Mouse (Mus musculus): Measurements from ENCODE around the gene Ttc29. TPM values are rescaled to one million over a fixed set of nuclear protein-coding genes. Genes with fewer than 3 reads are reported as not detected.

The Ttc29 gene
- polyA plus RNA-seq (2016; fragmentation: Nextera tagmentation; extraction: Ambion mirVana), result 1.2 and 1.8 TPM in 2 replicates

DNA sequence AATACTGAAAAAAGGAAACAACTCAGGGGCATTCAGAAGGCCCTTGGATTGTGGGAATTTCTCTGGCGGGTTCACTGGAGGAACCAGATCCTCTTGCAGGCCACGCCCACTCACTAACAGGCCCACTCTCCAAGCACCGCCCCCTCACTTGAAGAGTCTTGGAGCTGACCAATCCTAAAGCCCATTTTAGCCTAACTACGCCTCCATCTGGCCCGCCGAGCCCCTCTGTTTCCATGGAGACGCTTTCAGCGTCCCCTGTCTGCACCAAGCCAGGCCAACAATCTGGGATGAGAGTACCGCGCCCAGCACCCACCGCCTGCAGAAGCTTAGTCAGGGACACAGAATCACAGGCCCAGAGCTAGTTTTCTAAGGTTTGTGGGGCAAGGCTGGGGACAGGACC, at the start of gene Ttc29:
Gene Ttc29, plus strand, starts transcription at position 224 of the 400 bp plus-strand sequence.
- no peaks in the 10 kb centered on the region for H3K36me3 ChIP-seq
- H3K27me3 ChIP-seq, result no peaks in the 10 kb centered on the region
- no peak within 1 kb of the TSS for H3K27ac ChIP-seq
- peak; percentile 97 for ATAC-seq (ENCODE audit: low FRiP score)
- no peak within 1 kb of the TSS for H3K9ac ChIP-seq
- H3K4me1 ChIP-seq, result peaks cover 10% of the 10 kb centered on the region
- H3K9me3 ChIP-seq (replicated peaks), result no peaks in the 10 kb centered on the region
- no peak within 1 kb of the TSS for H3K4me3 ChIP-seq
- peak within 1 kb of the TSS; percentile 36 for H3K4me2 ChIP-seq (replicated peaks)
- 0% methylated on average over 11 of the region's 11 CpGs for WGBS

GRCm38 (mm10) chr8:78171351-78171750, 41.7 kb upstream of the Ttc29 start:
- no peak overlapping the region for H3K27ac ChIP-seq
- peaks cover 3% of the 10 kb centered on the region; the same call in 1 of the 2 replicates for H3K9me3 ChIP-seq (replicated peaks)
- no peaks in the 10 kb centered on the region for H3K27me3 ChIP-seq
- no peak overlapping the region for H3K4me3 ChIP-seq
- WGBS, result 89% methylated on average over 1 of the region's 1 CpGs
- no peaks in the 10 kb centered on the region for H3K4me1 ChIP-seq
- H3K9ac ChIP-seq, result no peak overlapping the region
- ATAC-seq (ENCODE audit: low FRiP score), result no peak
- H3K36me3 ChIP-seq, result no peaks in the 10 kb centered on the region
- no peak overlapping the region for H3K4me2 ChIP-seq (replicated peaks)

DNA sequence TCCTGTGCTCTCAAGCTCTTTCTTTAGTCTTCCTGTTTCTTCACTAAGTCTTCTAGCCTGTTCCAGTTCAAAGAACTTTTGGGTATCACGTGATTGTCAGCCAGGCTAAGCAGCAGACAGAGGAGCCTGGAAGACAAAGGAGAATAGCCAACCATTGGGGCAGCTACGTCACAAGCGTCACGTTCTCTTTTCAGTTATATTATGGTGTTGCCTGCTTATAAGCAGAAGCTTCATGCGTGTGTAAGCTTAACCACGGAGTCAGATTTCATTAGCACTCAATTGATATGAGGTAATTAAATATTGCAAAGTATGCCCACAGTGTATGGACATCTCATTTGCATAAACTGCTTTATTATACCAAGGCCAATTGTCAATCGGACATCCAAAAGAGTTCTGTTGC, 30.4 kb upstream of the Ttc29 start:
- Histone ChIP-seq H3K4me1 (no peaks in the 10 kb centered on the region), H3K27me3 (no peaks in the 10 kb centered on the region), H3K9ac (no peak overlapping the region), H3K36me3 (no peaks in the 10 kb centered on the region), H3K9me3 (replicated peaks) (no peaks in the 10 kb centered on the region), H3K27ac (no peak overlapping the region), H3K4me2 (replicated peaks) (no peak overlapping the region), H3K4me3 (no peak overlapping the region)
- ATAC-seq (ENCODE audit: low FRiP score), result no peak
- WGBS, result 62% methylated on average over 7 of the region's 7 CpGs

- H3K4me1 ChIP-seq, result no peaks in the 10 kb centered on the region
- 90% methylated on average over 6 of the region's 6 CpGs for WGBS
- H3K27ac ChIP-seq, result no peak overlapping the region
- H3K4me3 ChIP-seq, result no peak overlapping the region
- no peaks in the 10 kb centered on the region for H3K9me3 ChIP-seq (replicated peaks)
- H3K9ac ChIP-seq, result no peak overlapping the region
- no peaks in the 10 kb centered on the region for H3K27me3 ChIP-seq
- no peaks in the 10 kb centered on the region for H3K36me3 ChIP-seq
- no peak overlapping the region for H3K4me2 ChIP-seq (replicated peaks)
- ATAC-seq (ENCODE audit: low FRiP score), result no peak
These were observed 29.7 kb upstream of the Ttc29 start for GRCm38 (mm10) chr8:78183414-78183813.

- ATAC-seq (ENCODE audit: low FRiP score), result no peak
- Histone ChIP-seq H3K4me3 (no peak overlapping the region), H3K4me2 (replicated peaks) (no peak overlapping the region), H3K9ac (no peak overlapping the region), H3K27ac (no peak overlapping the region), H3K9me3 (replicated peaks) (no peaks in the 10 kb centered on the region), H3K4me1 (no peaks in the 10 kb centered on the region), H3K27me3 (no peaks in the 10 kb centered on the region), H3K36me3 (no peaks in the 10 kb centered on the region)
These were observed 26.0 kb upstream of the Ttc29 start for GRCm38 (mm10) chr8:78187087-78187486.

DNA sequence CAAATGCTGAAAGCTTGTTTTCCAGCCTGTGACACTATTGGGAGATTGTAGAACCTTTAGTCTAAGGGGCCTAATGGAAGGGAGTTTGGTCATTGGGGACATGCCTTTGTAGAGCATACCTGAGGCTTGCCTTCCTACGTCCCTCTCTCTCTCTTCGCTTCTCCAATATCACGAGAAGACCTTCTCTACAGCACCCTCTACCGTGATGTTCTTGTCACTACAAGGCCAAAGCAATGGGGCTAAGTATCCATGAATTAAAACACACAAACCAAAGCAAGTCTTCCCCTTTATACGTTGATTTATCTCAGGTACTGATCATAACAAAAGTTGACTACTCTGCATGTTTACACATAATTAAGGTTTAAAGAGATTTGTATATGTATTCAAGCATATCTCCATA, 8.9 kb upstream of the Ttc29 start:
- Histone ChIP-seq H3K36me3 (no peaks in the 10 kb centered on the region), H3K27ac (no peak overlapping the region), H3K9me3 (replicated peaks) (no peaks in the 10 kb centered on the region), H3K9ac (no peak overlapping the region), H3K4me1 (no peaks in the 10 kb centered on the region), H3K4me2 (replicated peaks) (no peak overlapping the region), H3K4me3 (no peak overlapping the region), H3K27me3 (no peaks in the 10 kb centered on the region)
- ATAC-seq (ENCODE audit: low FRiP score), result no peak
- WGBS, result 25% methylated on average over 5 of the region's 5 CpGs

DNA sequence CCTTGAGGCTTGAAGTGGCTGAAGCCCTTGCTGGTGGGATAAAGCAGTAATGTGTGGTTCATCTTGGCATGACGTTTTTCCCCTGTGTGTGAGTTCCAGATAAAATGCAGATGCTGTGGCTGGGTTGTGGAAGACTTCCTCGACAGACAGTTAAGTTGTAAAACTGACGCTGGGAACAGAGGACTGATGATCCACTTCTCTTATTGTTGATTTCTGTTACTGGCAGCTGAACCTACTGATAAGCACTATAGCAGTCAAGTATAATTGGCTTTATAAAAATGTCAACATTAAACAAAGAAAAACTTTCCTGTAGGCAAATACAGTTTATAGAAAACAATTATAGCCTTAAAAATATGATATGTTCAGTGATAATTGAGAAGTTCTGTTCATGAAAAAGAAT, 2.7 kb upstream of the Ttc29 start:
- peaks cover 10% of the 10 kb centered on the region for H3K4me1 ChIP-seq
- no peaks in the 10 kb centered on the region for H3K27me3 ChIP-seq
- no peak for ATAC-seq (ENCODE audit: low FRiP score)
- WGBS, result 79% methylated on average over 3 of the region's 3 CpGs
- no peaks in the 10 kb centered on the region for H3K9me3 ChIP-seq (replicated peaks)
- no peak overlapping the region for H3K4me2 ChIP-seq (replicated peaks)
- H3K4me3 ChIP-seq, result no peak overlapping the region
- H3K36me3 ChIP-seq, result no peaks in the 10 kb centered on the region
- H3K27ac ChIP-seq, result no peak overlapping the region
- no peak overlapping the region for H3K9ac ChIP-seq

DNA sequence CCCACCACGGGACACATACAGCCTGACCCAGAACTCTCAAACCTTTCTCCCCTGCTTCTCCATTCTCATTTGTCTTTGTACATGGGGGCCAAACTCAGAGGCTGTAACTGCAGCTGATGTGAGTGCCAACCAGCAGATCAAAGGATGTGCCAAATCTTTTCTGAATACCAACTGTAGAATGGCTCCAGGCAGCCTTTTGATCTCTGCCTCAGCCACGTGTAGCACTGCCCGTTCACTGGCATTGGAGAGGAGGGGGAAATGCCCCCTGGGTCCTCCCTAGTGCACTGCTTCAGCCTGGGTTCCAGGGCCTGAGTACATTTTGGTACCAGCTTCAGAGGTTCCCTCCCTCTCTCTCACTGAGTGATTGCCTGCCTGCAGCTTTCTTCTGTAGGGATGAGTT, 1.5 kb downstream of the Ttc29 start:
- Histone ChIP-seq H3K27me3 (no peaks in the 10 kb centered on the region), H3K4me2 (replicated peaks) (no peak overlapping the region), H3K4me1 (peaks cover 10% of the 10 kb centered on the region), H3K27ac (no peak overlapping the region), H3K4me3 (no peak overlapping the region), H3K36me3 (no peaks in the 10 kb centered on the region), H3K9ac (no peak overlapping the region), H3K9me3 (replicated peaks) (no peaks in the 10 kb centered on the region)
- 27% methylated on average over 3 of the region's 3 CpGs for WGBS
- no peak for ATAC-seq (ENCODE audit: low FRiP score)

- H3K27me3 ChIP-seq, result no peaks in the 10 kb centered on the region
- H3K9ac ChIP-seq, result no peak overlapping the region
- no peak overlapping the region for H3K4me2 ChIP-seq (replicated peaks)
- peaks cover 3% of the 10 kb centered on the region; the same call in 1 of the 2 replicates for H3K4me1 ChIP-seq
- ATAC-seq (ENCODE audit: low FRiP score), result no peak
- 76% methylated on average over 4 of the region's 4 CpGs for WGBS
- no peak overlapping the region for H3K27ac ChIP-seq
- no peaks in the 10 kb centered on the region for H3K36me3 ChIP-seq
- H3K4me3 ChIP-seq, result no peak overlapping the region
- no peaks in the 10 kb centered on the region for H3K9me3 ChIP-seq (replicated peaks)
These were observed 13.0 kb downstream of the Ttc29 start for GRCm38 (mm10) chr8:78226087-78226486.

DNA sequence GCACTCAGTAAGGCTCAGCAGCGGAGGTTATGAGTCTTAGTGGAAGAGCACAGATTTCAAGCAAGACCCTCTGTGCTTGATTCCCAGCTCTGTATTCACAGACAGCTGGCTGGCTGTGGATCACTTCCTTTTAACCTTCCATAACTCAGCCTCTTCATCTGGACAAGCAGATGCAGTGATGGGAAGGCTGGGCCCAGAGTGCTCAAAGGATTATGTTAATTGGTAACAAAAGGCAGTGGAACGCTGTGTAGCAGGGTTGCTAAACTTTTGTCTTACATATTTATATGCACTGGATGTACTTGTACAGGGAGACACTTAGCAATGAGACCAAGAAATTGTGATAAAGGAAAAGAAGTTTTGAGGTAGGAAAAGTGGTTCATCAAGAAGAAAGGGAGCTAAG, 17.6 kb downstream of the Ttc29 start:
- Histone ChIP-seq H3K27me3 (no peaks in the 10 kb centered on the region), H3K4me1 (0 out of 2 replicates have a peak, but pooled peaks cover 3% of the 10 kb centered on the region), H3K36me3 (no peaks in the 10 kb centered on the region), H3K9ac (no peak overlapping the region), H3K4me2 (replicated peaks) (no peak overlapping the region), H3K4me3 (no peak overlapping the region), H3K27ac (no peak overlapping the region), H3K9me3 (replicated peaks) (no peaks in the 10 kb centered on the region)
- WGBS, result 57% methylated on average over 2 of the region's 2 CpGs
- ATAC-seq (ENCODE audit: low FRiP score), result peak; percentile 40; the same call in 1 of the 2 replicates

DNA sequence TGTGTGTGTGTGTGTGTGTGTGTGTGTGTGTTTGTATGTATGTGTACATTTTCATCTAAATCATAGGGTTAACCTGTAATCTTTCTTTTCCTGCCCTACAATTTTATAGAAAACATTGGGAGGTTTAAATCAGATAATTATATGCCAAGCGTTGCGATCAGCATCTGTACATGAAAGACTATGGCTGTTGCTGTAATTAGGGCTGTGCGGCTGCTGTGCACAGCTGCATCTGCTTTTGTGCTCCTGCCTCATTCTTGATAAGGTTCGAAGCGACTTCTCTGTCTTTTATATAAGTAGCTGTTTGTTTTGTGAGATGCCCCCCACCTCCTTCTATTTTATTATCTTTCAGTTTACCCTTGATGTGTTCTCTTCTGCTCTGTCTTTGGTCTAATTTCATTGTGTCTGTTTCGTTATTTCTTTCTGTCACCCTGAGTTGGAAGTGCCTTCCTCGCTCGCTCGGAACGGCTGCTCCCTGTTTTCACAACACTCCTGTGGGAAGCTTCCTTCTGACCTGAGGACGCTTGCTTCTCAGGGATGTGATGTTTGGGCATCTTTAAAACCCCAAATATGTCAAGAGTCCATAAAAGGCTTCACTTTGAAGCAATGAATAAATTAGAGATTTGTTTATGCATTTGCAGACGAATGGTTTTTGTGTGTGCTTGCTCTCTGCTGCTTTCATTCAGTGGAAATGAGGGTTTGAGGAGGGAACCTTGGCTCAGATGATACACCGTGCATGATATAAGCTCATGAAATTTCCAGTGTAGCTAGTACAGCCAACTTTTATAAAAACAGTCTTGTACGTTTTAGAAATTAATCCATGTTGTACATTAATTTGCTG, 20.0 kb downstream of the Ttc29 start:
- Histone ChIP-seq H3K9ac (no peak overlapping the region), H3K27ac (no peak overlapping the region), H3K4me1 (0 out of 2 replicates have a peak, but pooled peaks cover 3% of the 10 kb centered on the region), H3K9me3 (replicated peaks) (no peaks in the 10 kb centered on the region), H3K27me3 (no peaks in the 10 kb centered on the region), H3K36me3 (no peaks in the 10 kb centered on the region), H3K4me3 (no peak overlapping the region), H3K4me2 (replicated peaks) (peak overlapping the region; percentile 33)
- ATAC-seq (ENCODE audit: low FRiP score), result no peak
- WGBS, result 48% methylated on average over 14 of the region's 14 CpGs

DNA sequence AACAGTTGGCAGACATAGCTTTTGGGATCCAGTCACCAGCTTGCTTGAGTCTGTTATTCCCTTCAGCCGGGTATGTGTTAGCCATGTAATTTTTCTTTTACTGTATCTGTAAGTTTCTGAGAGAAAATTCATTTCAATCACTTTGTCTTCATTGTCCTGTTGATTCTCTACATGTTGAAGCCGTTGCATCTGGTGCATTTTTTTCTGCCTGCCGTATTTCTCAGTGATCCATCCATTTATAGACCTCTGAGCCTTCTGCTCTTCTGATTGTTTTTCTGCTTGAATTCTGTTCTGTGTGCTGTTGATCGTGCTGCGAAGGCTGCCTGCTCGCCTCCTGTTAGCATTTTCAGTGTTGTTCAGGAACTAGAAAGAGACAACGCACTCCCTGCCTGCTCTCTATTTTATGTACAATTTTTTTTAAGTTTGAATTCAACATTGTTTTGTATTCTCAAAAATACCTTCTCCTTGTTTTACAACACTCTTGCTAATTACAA, 20.7 kb downstream of the Ttc29 start:
- Histone ChIP-seq H3K4me3 (no peak overlapping the region), H3K9me3 (replicated peaks) (no peaks in the 10 kb centered on the region), H3K36me3 (no peaks in the 10 kb centered on the region), H3K27ac (no peak overlapping the region), H3K4me1 (0 out of 2 replicates have a peak, but pooled peaks cover 3% of the 10 kb centered on the region), H3K4me2 (replicated peaks) (no peak overlapping the region), H3K27me3 (no peaks in the 10 kb centered on the region), H3K9ac (no peak overlapping the region)
- ATAC-seq (ENCODE audit: low FRiP score), result no peak
- 70% methylated on average over 7 of the region's 7 CpGs for WGBS

All from hindbrain, embryonic 12.5 days (tissue).